Mouse (Mus musculus): Measurements from ENCODE around the gene Ogt.

DNA sequence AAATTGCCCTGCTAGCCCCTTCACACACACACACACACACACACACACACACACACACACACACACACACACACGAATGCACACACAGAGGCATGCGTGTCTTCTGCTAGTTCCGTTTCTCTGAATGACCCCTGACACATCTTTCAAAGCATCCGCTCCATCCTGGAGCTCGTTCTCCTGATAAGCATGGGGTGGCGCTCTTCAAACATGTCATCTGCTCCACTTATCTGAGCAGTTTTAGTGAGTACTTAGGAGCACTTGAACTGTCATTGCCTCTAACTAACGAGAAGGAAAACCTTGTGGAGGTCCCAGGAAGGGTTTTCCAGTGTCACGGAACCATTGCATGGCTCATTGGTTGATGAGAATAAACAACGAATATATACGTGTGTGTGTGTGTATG, 22.0 kb upstream of the Ogt start:
- TF ChIP-seq CTCF (IDR thresholded peaks at IDR 0.05; ENCODE audit: low read depth, low read length) (no peak), GATA1 (IDR thresholded peaks at IDR 0.05; ENCODE audit: borderline replicate concordance, low read length) (no peak), POLR2AphosphoS5 (IDR thresholded peaks at IDR 0.05; ENCODE audit: insufficient replicate concordance, low read depth, low read length) (no peak), TAL1 (conservative IDR thresholded peaks at IDR 0.05; ENCODE audit: low read depth, low read length) (no peak)

Data from G1E (cell line).